Mouse (Mus musculus): ENCODE results near the gene Apbb2.

The Apbb2 gene

GRCm38 (mm10) chr5:66518411-66519006 is 100.1 kb downstream of the Apbb2 start:
- DNase-seq (ENCODE audit: low read depth, low spot score), result no peak

- no peak for DNase-seq (ENCODE audit: low read depth, low spot score)
Observed at GRCm38 (mm10) chr5:66517503-66517902, 101.1 kb downstream of the Apbb2 start.

GRCm38 (mm10) chr5:66516311-66516710 is 102.3 kb downstream of the Apbb2 start:
- no peak for DNase-seq (ENCODE audit: low read depth, low spot score)

- no peak for DNase-seq (ENCODE audit: low read depth, low spot score)
Observed at GRCm38 (mm10) chr5:66515271-66515670, 103.3 kb downstream of the Apbb2 start.

GRCm38 (mm10) chr5:66514659-66515058 is 103.9 kb downstream of the Apbb2 start:
- no peak for DNase-seq (ENCODE audit: low read depth, low spot score)

- no peak for DNase-seq (ENCODE audit: low read depth, low spot score)
Observed at GRCm38 (mm10) chr5:66513412-66513811, 105.2 kb downstream of the Apbb2 start.

GRCm38 (mm10) chr5:66512519-66512918 is 106.1 kb downstream of the Apbb2 start:
- no peak for DNase-seq (ENCODE audit: low read depth, low spot score)

- no peak for DNase-seq (ENCODE audit: low read depth, low spot score)
Observed at GRCm38 (mm10) chr5:66510716-66511115, 107.9 kb downstream of the Apbb2 start.

- DNase-seq (ENCODE audit: low read depth, low spot score), result no peak
Observed at GRCm38 (mm10) chr5:66509151-66509550, 109.4 kb downstream of the Apbb2 start.

- DNase-seq (ENCODE audit: low read depth, low spot score), result no peak
Observed at GRCm38 (mm10) chr5:66505578-66505977, 113.0 kb downstream of the Apbb2 start.

- DNase-seq (ENCODE audit: low read depth, low spot score), result no peak
Observed at GRCm38 (mm10) chr5:66505071-66505470, 113.5 kb downstream of the Apbb2 start.

- DNase-seq (ENCODE audit: low read depth, low spot score), result no peak
Observed at GRCm38 (mm10) chr5:66504434-66504747, 114.2 kb downstream of the Apbb2 start.

GRCm38 (mm10) chr5:66503557-66504433 is 114.8 kb downstream of the Apbb2 start:
- peak; percentile 40 for DNase-seq (ENCODE audit: low read depth, low spot score)

- DNase-seq (ENCODE audit: low read depth, low spot score), result no peak
Observed at GRCm38 (mm10) chr5:66503033-66503432, 115.6 kb downstream of the Apbb2 start.

- no peak for DNase-seq (ENCODE audit: low read depth, low spot score)
Observed at GRCm38 (mm10) chr5:66499621-66500020, 119.0 kb downstream of the Apbb2 start.

- DNase-seq (ENCODE audit: low read depth, low spot score), result no peak
Observed at GRCm38 (mm10) chr5:66498140-66498539, 120.4 kb downstream of the Apbb2 start.

GRCm38 (mm10) chr5:66497479-66498087 is 121.0 kb downstream of the Apbb2 start:
- DNase-seq (ENCODE audit: low read depth, low spot score), result no peak

GRCm38 (mm10) chr5:66496881-66497360 is 121.7 kb downstream of the Apbb2 start:
- DNase-seq (ENCODE audit: low read depth, low spot score), result no peak

GRCm38 (mm10) chr5:66494651-66495050 is 123.9 kb downstream of the Apbb2 start:
- DNase-seq (ENCODE audit: low read depth, low spot score), result no peak

- no peak for DNase-seq (ENCODE audit: low read depth, low spot score)
Observed at GRCm38 (mm10) chr5:66492563-66492960, 126.0 kb downstream of the Apbb2 start.

- no peak for DNase-seq (ENCODE audit: low read depth, low spot score)
Observed at GRCm38 (mm10) chr5:66491907-66492562, 126.5 kb downstream of the Apbb2 start.

- DNase-seq (ENCODE audit: low read depth, low spot score), result peak; percentile 32
Observed at GRCm38 (mm10) chr5:66486028-66486427, 132.6 kb downstream of the Apbb2 start.

Measured in mesoderm, embryonic 11.5 days (tissue).